Mouse (Mus musculus): ENCODE data around the gene Slc2a3. TPM values are rescaled to one million over a fixed set of nuclear protein-coding genes. Genes with fewer than 3 reads are reported as not detected.
"Not testable (repeated sequence)": the region's sequence is repeated elsewhere in the genome, so short reads cannot be mapped to it uniquely, and the experiment has no call there.

Slc2a3 gene
- polyA plus RNA-seq, 1 experiment from 2014 or later, result 23.9 TPM

DNA sequence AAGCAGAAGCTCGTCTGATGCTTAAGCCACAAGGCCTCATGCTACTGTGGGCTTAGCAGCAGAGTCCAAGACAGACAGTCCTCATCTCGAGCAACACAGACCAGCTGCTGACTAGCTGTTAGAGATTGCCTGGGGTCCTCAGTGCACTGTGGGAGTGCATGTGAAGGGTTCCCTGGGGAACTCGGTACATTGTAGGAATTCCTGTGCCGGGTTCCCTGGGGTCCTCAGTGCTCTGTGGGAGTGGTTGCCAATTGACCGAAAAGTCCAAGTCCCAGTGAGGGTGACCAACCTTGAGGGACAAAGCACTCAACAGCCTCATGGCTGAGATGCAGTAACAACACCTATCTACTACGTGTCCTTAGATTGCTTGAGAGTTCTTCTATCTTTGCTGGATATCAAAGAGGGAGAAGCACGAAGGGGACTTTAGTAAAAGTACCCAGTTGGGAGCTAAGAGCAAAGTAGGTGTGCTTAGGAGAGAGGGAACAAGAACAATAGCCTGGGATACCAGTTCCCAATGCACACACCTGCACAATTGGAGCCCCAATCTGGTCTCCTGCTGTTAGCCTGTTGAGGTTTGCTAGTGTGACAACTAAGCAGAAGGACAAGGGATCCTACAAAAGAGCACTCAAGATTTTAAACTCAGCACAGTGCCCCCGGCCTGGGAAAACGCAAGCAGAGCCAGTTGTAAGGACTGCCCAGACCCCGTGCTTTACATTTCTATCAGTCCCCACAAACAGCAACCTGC is 56.8 kb downstream of the Slc2a3 start:
- Histone ChIP-seq H3K9ac (ENCODE audit: low read depth, low read length) (no peak overlapping the region), H3K27ac (replicated peaks; ENCODE audit: low read depth, low read length) (no peak overlapping the region), H3K36me3 (ENCODE audit: control insufficient read depth, insufficient read depth, low read length) (no peaks in the 10 kb centered on the region), H3K4me2 (ENCODE audit: low read depth, low read length) (no peak overlapping the region), H3K4me1 (ENCODE audit: control insufficient read depth, insufficient read depth, low read length) (no peaks in the 10 kb centered on the region), H3K27me3 (replicated peaks; ENCODE audit: control insufficient read depth, insufficient read depth, low read length) (peaks cover 27% of the 10 kb centered on the region), H3K4me3 (ENCODE audit: low read depth, low read length) (no peak overlapping the region), H3K9me3 (ENCODE audit: control insufficient read depth, low read length) (no peaks in the 10 kb centered on the region)
- DNase-seq (ENCODE audit: low spot score) (peak; percentile 21), ATAC-seq (ENCODE audit: low read depth) (no peak)
- 29% methylated on average over 10 of the region's 10 CpGs for WGBS

DNA sequence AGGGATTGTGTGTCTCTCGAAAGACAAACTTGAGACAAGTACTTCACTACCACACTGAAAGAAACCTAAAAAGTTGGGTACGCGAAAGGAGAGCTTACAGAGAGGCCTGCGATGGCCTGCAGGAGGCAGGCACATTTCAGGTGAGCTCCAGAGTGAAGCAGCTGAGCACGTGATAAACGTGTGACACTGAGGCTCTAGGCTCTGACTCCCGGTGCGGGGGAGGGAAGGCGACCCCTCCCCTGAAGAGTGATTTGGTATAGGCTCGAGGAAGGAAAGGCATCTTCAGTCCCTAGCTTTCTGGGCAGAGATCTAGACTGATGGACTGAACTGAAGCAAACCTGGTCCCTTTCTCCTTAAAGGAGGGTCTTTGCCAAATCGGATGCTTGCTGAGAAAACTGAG is 58.1 kb downstream of the Slc2a3 start:
- Histone ChIP-seq H3K36me3 (ENCODE audit: control insufficient read depth, insufficient read depth, low read length) (no peaks in the 10 kb centered on the region), H3K4me1 (ENCODE audit: control insufficient read depth, insufficient read depth, low read length) (no peaks in the 10 kb centered on the region), H3K27me3 (replicated peaks; ENCODE audit: control insufficient read depth, insufficient read depth, low read length) (peaks cover 27% of the 10 kb centered on the region), H3K9me3 (ENCODE audit: control insufficient read depth, low read length) (no peaks in the 10 kb centered on the region), H3K9ac (ENCODE audit: low read depth, low read length) (no peak overlapping the region), H3K4me3 (ENCODE audit: low read depth, low read length) (no peak overlapping the region), H3K4me2 (ENCODE audit: low read depth, low read length) (no peak overlapping the region), H3K27ac (replicated peaks; ENCODE audit: low read depth, low read length) (no peak overlapping the region)
- DNase-seq (ENCODE audit: low spot score) (no peak), ATAC-seq (ENCODE audit: low read depth) (no peak)
- WGBS, result 22% methylated on average over 11 of the region's 11 CpGs

DNA sequence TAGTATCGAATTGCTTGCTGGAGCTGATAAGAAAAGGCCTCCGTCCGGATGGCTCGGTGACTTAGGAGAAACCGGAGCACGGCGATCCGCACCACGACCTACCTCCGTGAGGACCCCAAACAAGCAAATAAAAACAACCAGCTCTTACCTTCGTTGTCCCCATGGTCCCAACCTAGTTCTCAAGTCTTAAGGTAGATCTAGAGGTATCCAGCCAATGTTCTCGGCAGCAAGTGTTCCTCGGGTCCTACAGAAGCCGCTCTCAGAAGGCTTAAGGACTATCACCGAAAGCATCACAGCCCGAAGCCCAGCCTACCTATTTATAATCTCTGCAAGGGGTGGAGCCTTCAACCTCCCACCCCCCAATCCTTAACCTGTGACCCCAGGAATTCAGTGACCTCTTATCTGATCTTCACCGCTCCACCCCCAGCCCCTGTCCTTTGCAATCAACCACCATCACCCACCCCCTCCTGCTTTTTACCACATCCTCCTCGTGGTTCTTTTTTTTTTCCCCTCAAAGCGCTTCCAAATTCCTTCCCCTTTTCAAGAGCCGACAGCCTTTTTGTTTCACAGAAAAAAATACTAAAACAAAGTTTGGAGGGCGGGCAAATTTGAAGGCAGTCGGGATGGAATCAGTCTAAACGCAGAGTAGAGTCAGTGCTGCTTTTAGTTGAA is 59.1 kb downstream of the Slc2a3 start:
- peak; percentile 53; the same call in 1 of the 2 replicates for ATAC-seq (ENCODE audit: low read depth)
- peak; percentile 72 for DNase-seq (ENCODE audit: low spot score)
- Histone ChIP-seq H3K27ac (replicated peaks; ENCODE audit: low read depth, low read length) (no peak overlapping the region), H3K9me3 (ENCODE audit: control insufficient read depth, low read length) (no peaks in the 10 kb centered on the region), H3K9ac (ENCODE audit: low read depth, low read length) (peak overlapping the region; percentile 53), H3K4me1 (ENCODE audit: control insufficient read depth, insufficient read depth, low read length) (no peaks in the 10 kb centered on the region), H3K4me2 (ENCODE audit: low read depth, low read length) (peak overlapping the region; percentile 74), H3K4me3 (ENCODE audit: low read depth, low read length) (peak overlapping the region; percentile 51), H3K36me3 (ENCODE audit: control insufficient read depth, insufficient read depth, low read length) (no peaks in the 10 kb centered on the region), H3K27me3 (replicated peaks; ENCODE audit: control insufficient read depth, insufficient read depth, low read length) (peaks cover 27% of the 10 kb centered on the region)
- WGBS, result under 1% methylated on average over 23 of the region's 23 CpGs

DNA sequence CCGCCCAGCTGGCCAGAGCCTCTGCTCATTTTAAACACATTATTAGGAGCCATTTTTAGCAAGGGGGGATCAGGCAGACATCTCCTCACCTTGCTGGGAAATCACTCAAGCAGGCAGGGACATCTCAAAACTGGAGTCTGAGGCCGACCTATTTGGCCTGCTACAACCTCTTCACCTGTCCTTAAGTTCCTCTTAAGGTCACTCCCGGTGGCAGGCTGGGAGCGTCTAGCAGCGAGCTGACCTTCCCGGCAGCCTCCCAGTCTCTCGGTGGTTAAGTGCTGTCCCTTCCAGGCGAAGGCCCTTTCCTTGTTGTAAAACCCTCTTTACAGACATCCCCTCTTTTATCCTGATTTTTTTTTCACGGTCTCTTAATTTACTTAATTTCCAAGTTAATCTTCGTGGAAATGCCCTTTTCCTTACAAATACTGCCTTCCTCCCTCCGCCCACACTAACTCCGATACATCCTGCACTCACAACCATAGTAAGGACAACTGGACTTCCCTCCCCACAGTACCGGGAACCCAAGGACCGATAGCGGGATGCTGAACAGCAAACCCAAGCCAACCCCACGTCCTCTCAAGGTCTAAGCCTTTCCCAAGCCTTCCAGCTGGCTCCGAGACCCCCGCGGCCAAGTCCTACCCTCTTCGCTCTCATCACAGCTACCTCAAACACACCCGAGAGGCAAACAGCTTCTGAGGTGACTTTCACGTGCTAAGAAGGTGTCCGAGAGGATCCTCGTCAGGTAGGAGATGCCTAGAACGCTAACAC is 59.8 kb downstream of the Slc2a3 start:
- H3K9ac ChIP-seq (ENCODE audit: low read depth, low read length), result peak overlapping the region; percentile 53
- ATAC-seq (ENCODE audit: low read depth) (no peak), DNase-seq (ENCODE audit: low spot score) (no peak)
- H3K9me3 ChIP-seq (ENCODE audit: control insufficient read depth, low read length), result no peaks in the 10 kb centered on the region
- H3K4me2 ChIP-seq (ENCODE audit: low read depth, low read length), result peak overlapping the region; percentile 74
- peaks cover 27% of the 10 kb centered on the region for H3K27me3 ChIP-seq (replicated peaks; ENCODE audit: control insufficient read depth, insufficient read depth, low read length)
- H3K36me3 ChIP-seq (ENCODE audit: control insufficient read depth, insufficient read depth, low read length), result no peaks in the 10 kb centered on the region
- 7% methylated on average over 25 of the region's 25 CpGs for WGBS
- no peaks in the 10 kb centered on the region for H3K4me1 ChIP-seq (ENCODE audit: control insufficient read depth, insufficient read depth, low read length)
- no peak overlapping the region for H3K27ac ChIP-seq (replicated peaks; ENCODE audit: low read depth, low read length)
- peak overlapping the region; percentile 51 for H3K4me3 ChIP-seq (ENCODE audit: low read depth, low read length)

GRCm38 (mm10) chr6:122739952-122740351 is 61.5 kb downstream of the Slc2a3 start:
- H3K4me1 ChIP-seq (ENCODE audit: control insufficient read depth, insufficient read depth, low read length), result no peaks in the 10 kb centered on the region
- H3K27me3 ChIP-seq (replicated peaks; ENCODE audit: control insufficient read depth, insufficient read depth, low read length), result peaks cover 26% of the 10 kb centered on the region
- H3K27ac ChIP-seq (replicated peaks; ENCODE audit: low read depth, low read length), result no peak overlapping the region
- 12% methylated on average over 8 of the region's 8 CpGs for WGBS
- ATAC-seq (ENCODE audit: low read depth), result peak; percentile 28; the same call in 1 of the 2 replicates
- DNase-seq (ENCODE audit: low spot score), result peak; percentile 84
- H3K9me3 ChIP-seq (ENCODE audit: control insufficient read depth, low read length), result no peaks in the 10 kb centered on the region
- no peaks in the 10 kb centered on the region for H3K36me3 ChIP-seq (ENCODE audit: control insufficient read depth, insufficient read depth, low read length)
- no peak overlapping the region for H3K9ac ChIP-seq (ENCODE audit: low read depth, low read length)
- no peak overlapping the region for H3K4me3 ChIP-seq (ENCODE audit: low read depth, low read length)
- peak overlapping the region; percentile 28 for H3K4me2 ChIP-seq (ENCODE audit: low read depth, low read length)

GRCm38 (mm10) chr6:122719942-122720341 is 81.5 kb downstream of the Slc2a3 start:
- ATAC-seq (ENCODE audit: low read depth), result peak; percentile 47; the same call in 1 of the 2 replicates
- Histone ChIP-seq H3K9me3 (ENCODE audit: control insufficient read depth, low read length) (no peaks in the 10 kb centered on the region), H3K9ac (ENCODE audit: low read depth, low read length) (no peak overlapping the region), H3K4me3 (ENCODE audit: low read depth, low read length) (no peak overlapping the region), H3K27ac (replicated peaks; ENCODE audit: low read depth, low read length) (no peak overlapping the region), H3K4me1 (ENCODE audit: control insufficient read depth, insufficient read depth, low read length) (no peaks in the 10 kb centered on the region), H3K4me2 (ENCODE audit: low read depth, low read length) (no peak overlapping the region), H3K36me3 (ENCODE audit: control insufficient read depth, insufficient read depth, low read length) (no peaks in the 10 kb centered on the region), H3K27me3 (replicated peaks; ENCODE audit: control insufficient read depth, insufficient read depth, low read length) (no peaks in the 10 kb centered on the region)
- peak; percentile 73 for DNase-seq (ENCODE audit: low spot score)
- WGBS, result 22% methylated on average over 2 of the region's 2 CpGs

DNA sequence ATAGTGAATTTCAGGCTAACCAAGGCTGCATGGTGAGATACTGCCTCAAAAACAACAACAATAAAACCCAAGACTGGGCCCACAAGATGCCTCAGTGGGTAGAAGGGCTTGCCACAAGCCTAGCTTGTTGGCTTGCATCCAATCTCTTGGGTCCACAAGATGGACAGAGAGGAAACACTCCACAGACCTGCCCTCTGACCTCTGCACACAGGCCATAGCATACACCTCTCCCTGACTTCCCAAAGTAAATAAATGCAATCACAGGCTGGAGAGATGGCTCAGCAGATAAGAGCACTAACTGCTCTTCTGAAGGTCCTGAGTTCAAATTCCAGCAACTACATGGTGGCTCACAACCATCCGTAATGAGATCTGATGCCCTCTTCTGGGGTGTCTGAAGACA is 83.2 kb downstream of the Slc2a3 start:
- not testable (repeated sequence) for H3K9me3 ChIP-seq (ENCODE audit: control insufficient read depth, low read length); H3K36me3 ChIP-seq (ENCODE audit: control insufficient read depth, insufficient read depth, low read length); H3K4me3 ChIP-seq (ENCODE audit: low read depth, low read length); H3K9ac ChIP-seq (ENCODE audit: low read depth, low read length); H3K27ac ChIP-seq (replicated peaks; ENCODE audit: low read depth, low read length); H3K4me1 ChIP-seq (ENCODE audit: control insufficient read depth, insufficient read depth, low read length); DNase-seq (ENCODE audit: low spot score); H3K4me2 ChIP-seq (ENCODE audit: low read depth, low read length); H3K27me3 ChIP-seq (replicated peaks; ENCODE audit: control insufficient read depth, insufficient read depth, low read length); ATAC-seq (ENCODE audit: low read depth)
- 94% methylated on average over 1 of the region's 1 CpGs for WGBS

DNA sequence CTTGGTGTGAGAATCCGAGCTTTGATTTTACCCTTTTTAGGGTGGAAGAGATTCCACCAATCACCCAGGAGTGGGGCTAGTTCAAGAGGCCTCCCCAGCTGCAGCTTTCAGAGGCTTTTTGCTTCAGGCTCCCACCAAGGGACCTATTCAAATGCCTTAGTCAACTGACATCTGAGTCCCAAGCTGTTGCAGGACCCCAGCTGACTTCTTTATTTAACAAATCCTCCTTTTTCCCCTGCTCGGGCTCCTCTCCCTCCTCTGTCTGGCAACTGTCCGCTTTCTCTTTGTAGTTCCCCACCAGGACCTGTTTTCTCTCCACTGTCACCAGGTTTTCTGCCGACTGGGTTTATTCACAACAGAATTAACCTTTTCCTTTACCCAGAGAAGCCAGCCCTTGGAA is 85.6 kb downstream of the Slc2a3 start:
- no peaks in the 10 kb centered on the region for H3K9me3 ChIP-seq (ENCODE audit: control insufficient read depth, low read length)

More for the DNA sequence above, 85.6 kb downstream of the Slc2a3 start:
- ATAC-seq (ENCODE audit: low read depth) (no peak), DNase-seq (ENCODE audit: low spot score) (peak; percentile 9)
- Histone ChIP-seq H3K27ac (replicated peaks; ENCODE audit: low read depth, low read length) (no peak overlapping the region), H3K36me3 (ENCODE audit: control insufficient read depth, insufficient read depth, low read length) (no peaks in the 10 kb centered on the region), H3K9ac (ENCODE audit: low read depth, low read length) (no peak overlapping the region; the same call in 1 of the 2 replicates), H3K4me3 (ENCODE audit: low read depth, low read length) (no peak overlapping the region), H3K4me1 (ENCODE audit: control insufficient read depth, insufficient read depth, low read length) (no peaks in the 10 kb centered on the region), H3K4me2 (ENCODE audit: low read depth, low read length) (no peak overlapping the region), H3K27me3 (replicated peaks; ENCODE audit: control insufficient read depth, insufficient read depth, low read length) (no peaks in the 10 kb centered on the region)
- WGBS, result 7% methylated on average over 4 of the region's 4 CpGs
